Mouse (Mus musculus) megakaryocyte, embryonic 14.5 days (primary cell): ENCODE data around the gene Slc35f6. TPM values are rescaled to one million over a fixed set of nuclear protein-coding genes. Genes with fewer than 3 reads are reported as not detected.
A peak's percentile ranks its signal among the peaks of the same experiment; 100 is the strongest.
"Not testable (repeated sequence)": the region's sequence is repeated elsewhere in the genome, so short reads cannot be mapped to it uniquely, and the experiment has no call there.

Source experiments
- H3K27me3 ChIP-seq: replicated peaks from 2 replicates; pipeline ENCODE3; 2012; ENCODE audit warnings: inconsistent platforms
- H3K36me3 ChIP-seq: replicated peaks from 2 replicates; pipeline ENCODE3; 2012; ENCODE audit warnings: low read length, inconsistent platforms, mixed read lengths
- H3K4me1 ChIP-seq: 2 replicates; pipeline ENCODE4 v1.6.1; 2012; ENCODE audit warnings: inconsistent platforms
- H3K4me3 ChIP-seq: replicated peaks from 2 replicates; pipeline ENCODE3; 2012; ENCODE audit warnings: moderate library complexity, mild to moderate bottlenecking, inconsistent platforms
- H3K9me3 ChIP-seq: 2 replicates; pipeline ENCODE4 v1.6.1; 2012; ENCODE audit warnings: inconsistent platforms
- FLI1 ChIP-seq: IDR thresholded peaks from 2 replicates; pipeline ENCODE4 v1.6.1; 2012; ENCODE audit warnings: low read length, inconsistent platforms, mixed read lengths
- GATA1 ChIP-seq: IDR thresholded peaks from 3 replicates; pipeline ENCODE4 v1.6.1; 2012; ENCODE audit warnings: mixed read lengths, low read length, inconsistent platforms, borderline replicate concordance
- polyA plus RNA-seq: library from polyadenylated mRNA; stranded (reverse); fragments of >175 nt; gene quantifications from 2 replicates; pipeline ENCODE4 v1.2.3, GENCODE M21; 2012; ENCODE audit warnings: low replicate concordance; ENCODE audit not compliant: insufficient read depth

Slc35f6 gene
- polyA plus RNA-seq, 1 experiment, result 13.4 TPM

GRCm38 (mm10) chr5:30667215-30667614 is 19.5 kb downstream of the Slc35f6 start:
- no peaks in the 10 kb centered on the region for H3K9me3 ChIP-seq
- peaks cover 39% of the 10 kb centered on the region for H3K4me1 ChIP-seq
- peaks cover 37% of the 10 kb centered on the region for H3K36me3 ChIP-seq
- TF ChIP-seq FLI1 (no peak), GATA1 (no peak)
- H3K4me3 ChIP-seq, result peak overlapping the region; percentile 98
- no peaks in the 10 kb centered on the region for H3K27me3 ChIP-seq

- Histone ChIP-seq H3K4me1 (peaks cover 39% of the 10 kb centered on the region), H3K27me3 (no peaks in the 10 kb centered on the region), H3K36me3 (peaks cover 41% of the 10 kb centered on the region), H3K4me3 (peak overlapping the region; percentile 98), H3K9me3 (no peaks in the 10 kb centered on the region)
- TF ChIP-seq FLI1 (no peak), GATA1 (no peak)
These were observed 20.0 kb downstream of the Slc35f6 start for GRCm38 (mm10) chr5:30667686-30668085.

- no peak for TF ChIP-seq FLI1
- Histone ChIP-seq H3K4me3 (peak overlapping the region; percentile 83), H3K9me3 (no peaks in the 10 kb centered on the region), H3K4me1 (peaks cover 35% of the 10 kb centered on the region), H3K36me3 (peaks cover 53% of the 10 kb centered on the region), H3K27me3 (no peaks in the 10 kb centered on the region)
These were observed 21.1 kb downstream of the Slc35f6 start for GRCm38 (mm10) chr5:30668637-30669495.

GRCm38 (mm10) chr5:30669496-30669830 is 21.7 kb downstream of the Slc35f6 start:
- Histone ChIP-seq H3K9me3 (no peaks in the 10 kb centered on the region), H3K36me3 (peaks cover 59% of the 10 kb centered on the region), H3K4me3 (peak overlapping the region; percentile 72), H3K27me3 (no peaks in the 10 kb centered on the region), H3K4me1 (peaks cover 32% of the 10 kb centered on the region)
- TF ChIP-seq GATA1 (no peak), FLI1 (no peak)

- Histone ChIP-seq H3K4me1 (peaks cover 32% of the 10 kb centered on the region), H3K4me3 (no peak overlapping the region), H3K36me3 (peaks cover 64% of the 10 kb centered on the region), H3K27me3 (no peaks in the 10 kb centered on the region), H3K9me3 (no peaks in the 10 kb centered on the region)
- no peak for TF ChIP-seq GATA1
- no peak for TF ChIP-seq FLI1
These were observed 22.4 kb downstream of the Slc35f6 start for GRCm38 (mm10) chr5:30670091-30670490.

- no peak for TF ChIP-seq FLI1
- no peak for TF ChIP-seq GATA1
- no peaks in the 10 kb centered on the region for H3K27me3 ChIP-seq
- H3K36me3 ChIP-seq, result peaks cover 83% of the 10 kb centered on the region
- H3K9me3 ChIP-seq, result no peaks in the 10 kb centered on the region
- H3K4me1 ChIP-seq, result peaks cover 19% of the 10 kb centered on the region
- no peak overlapping the region for H3K4me3 ChIP-seq
These were observed 26.3 kb downstream of the Slc35f6 start for GRCm38 (mm10) chr5:30674001-30674400.

- H3K27me3 ChIP-seq, result no peaks in the 10 kb centered on the region
- peaks cover 19% of the 10 kb centered on the region for H3K4me1 ChIP-seq
- H3K9me3 ChIP-seq, result no peaks in the 10 kb centered on the region
- TF ChIP-seq GATA1 (no peak), FLI1 (no peak)
- no peak overlapping the region for H3K4me3 ChIP-seq
- H3K36me3 ChIP-seq, result peaks cover 57% of the 10 kb centered on the region
These were observed 29.1 kb downstream of the Slc35f6 start for GRCm38 (mm10) chr5:30676800-30677199.

GRCm38 (mm10) chr5:30678069-30678468 is 30.3 kb downstream of the Slc35f6 start:
- H3K4me3 ChIP-seq, H3K9me3 ChIP-seq, H3K27me3 ChIP-seq: not testable (repeated sequence)
- Histone ChIP-seq H3K36me3 (peaks cover 45% of the 10 kb centered on the region), H3K4me1 (peaks cover 18% of the 10 kb centered on the region)

GRCm38 (mm10) chr5:30678722-30679296 is 31.1 kb downstream of the Slc35f6 start:
- Histone ChIP-seq H3K27me3 (no peaks in the 10 kb centered on the region), H3K4me1 (peaks cover 16% of the 10 kb centered on the region), H3K4me3 (no peak overlapping the region), H3K36me3 (peaks cover 37% of the 10 kb centered on the region), H3K9me3 (no peaks in the 10 kb centered on the region)
- TF ChIP-seq FLI1 (no peak), GATA1 (no peak)

GRCm38 (mm10) chr5:30679593-30679992 is 31.9 kb downstream of the Slc35f6 start:
- Histone ChIP-seq H3K36me3 (peaks cover 30% of the 10 kb centered on the region), H3K4me1 (peaks cover 16% of the 10 kb centered on the region), H3K27me3 (peaks cover 4% of the 10 kb centered on the region), H3K4me3 (no peak overlapping the region), H3K9me3 (no peaks in the 10 kb centered on the region)
- no peak for TF ChIP-seq FLI1
- no peak for TF ChIP-seq GATA1

GRCm38 (mm10) chr5:30681970-30682369 is 34.2 kb downstream of the Slc35f6 start:
- no peak for TF ChIP-seq GATA1
- TF ChIP-seq FLI1, result no peak
- Histone ChIP-seq H3K4me1 (peaks cover 16% of the 10 kb centered on the region), H3K27me3 (peaks cover 12% of the 10 kb centered on the region), H3K9me3 (no peaks in the 10 kb centered on the region), H3K36me3 (peaks cover 7% of the 10 kb centered on the region), H3K4me3 (no peak overlapping the region)
